Mouse (Mus musculus) CH12.LX (cell line): ENCODE measurements around the gene Rac3.

Source experiments
- CHD2 ChIP-seq: IDR thresholded peaks from 2 replicates; pipeline ENCODE4 v1.6.1; 2011; ENCODE audit warnings: low read length, improper control_type of control experiment
- JUN ChIP-seq: IDR thresholded peaks from 2 replicates; pipeline ENCODE4 v1.6.1; 2011; ENCODE audit warnings: low read depth, mild to moderate bottlenecking, low read length, improper control_type of control experiment, moderate library complexity; ENCODE audit not compliant: insufficient read depth
- SMC3 ChIP-seq: IDR thresholded peaks from 2 replicates; pipeline ENCODE4 v1.6.1; 2011; ENCODE audit warnings: low read depth, low read length, improper control_type of control experiment
- TCF12 ChIP-seq: IDR thresholded peaks from 2 replicates; pipeline ENCODE4 v1.6.1; 2014; ENCODE audit warnings: low read depth, mild to moderate bottlenecking, inconsistent platforms, low read length, improper control_type of control experiment
- UBTF ChIP-seq: IDR thresholded peaks from 2 replicates; pipeline ENCODE4 v1.6.1; 2012; ENCODE audit warnings: low read depth, mild to moderate bottlenecking, inconsistent platforms, low read length, improper control_type of control experiment, moderate library complexity
- ZC3H11A ChIP-seq: IDR thresholded peaks from 2 replicates; pipeline ENCODE4 v1.6.1; 2012; ENCODE audit warnings: low read depth, mild to moderate bottlenecking, inconsistent platforms, low read length, improper control_type of control experiment

- no peak for TF ChIP-seq ZC3H11A
- no peak for TF ChIP-seq TCF12
- no peak for TF ChIP-seq SMC3
- no peak for TF ChIP-seq JUN
- TF ChIP-seq UBTF = no peak
- no peak for TF ChIP-seq CHD2
Observed at GRCm38 (mm10) chr11:120706120-120706519, 15.2 kb upstream of the Rac3 start.
